Mouse (Mus musculus) layer of hippocampus, adult 2 months (tissue): ENCODE measurements around the gene Cdca8. TPM values are rescaled to one million over a fixed set of nuclear protein-coding genes. Genes with fewer than 3 reads are reported as not detected.

Source experiments
- DNase-seq, 2 experiments: peaks; one replicate each; pipeline ENCODE4 v3.0.0; 2022; ENCODE audit warnings: low spot score in 2 of 2
- H3K27ac ChIP-seq: fragments of 200-600 bp; 2 replicates; pipeline ENCODE4 v1.8.1; 2022
- H3K4me3 ChIP-seq: fragments of 200-600 bp; 2 replicates; pipeline ENCODE4 v1.8.1; 2022; ENCODE audit warnings: mild to moderate bottlenecking
- CTCF ChIP-seq: fragments of 200-600 bp; conservative IDR thresholded peaks from 2 replicates; pipeline ENCODE4 v1.8.1; 2022; ENCODE audit warnings: antibody characterized with exemption, mild to moderate bottlenecking, moderate library complexity
- total RNA-seq, 2 experiments: library from RNA; stranded (reverse); gene quantifications; 2 replicates each; pipeline ENCODE4 v1.2.3; 2021

Gene Cdca8
- total RNA-seq, 2 experiments from 2014 or later, result 2.1 to 2.9 TPM

DNA sequence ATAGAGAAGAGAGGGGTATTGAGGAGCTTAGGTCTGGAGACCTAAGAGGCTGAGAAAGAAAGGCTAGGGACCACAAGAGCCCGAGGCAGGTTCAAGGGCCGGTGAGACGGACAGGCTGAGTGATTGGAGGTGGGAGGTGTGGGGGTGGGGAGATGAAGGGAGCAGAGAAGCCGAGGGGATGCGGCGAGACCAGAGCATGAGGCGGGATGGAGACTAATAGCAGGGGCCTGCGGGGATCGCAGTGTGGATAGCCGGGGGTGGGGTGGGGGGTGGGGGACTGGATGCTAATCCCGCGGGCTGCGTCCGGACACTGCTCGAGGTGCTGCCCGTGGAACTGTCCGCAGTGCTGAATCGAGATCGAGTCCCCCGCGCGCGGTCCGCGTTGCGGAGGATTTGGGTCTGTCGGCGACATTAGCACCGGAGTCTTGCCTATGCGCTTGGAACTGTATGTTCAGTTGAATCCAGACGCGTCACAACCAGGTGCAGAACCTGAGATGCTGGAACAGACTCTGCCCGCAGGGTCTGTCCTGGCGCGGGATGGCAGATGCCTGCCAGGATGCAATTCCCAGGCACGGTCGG, 56.9 kb downstream of the Cdca8 start:
- H3K4me3 ChIP-seq, result peak overlapping the region; percentile 72
- no peak for DNase-seq
- H3K27ac ChIP-seq, result peak overlapping the region; percentile 34; the same call in 1 of the 2 replicates
- TF ChIP-seq CTCF, result no peak

GRCm38 (mm10) chr4:124881341-124881908, 57.7 kb downstream of the Cdca8 start:
- H3K27ac ChIP-seq, result peak overlapping the region; percentile 58; the same call in 1 of the 2 replicates
- no peak for TF ChIP-seq CTCF
- peak overlapping the region; percentile 72 for H3K4me3 ChIP-seq
- peak; percentile 79 to 86 for DNase-seq

GRCm38 (mm10) chr4:124880599-124880998, 58.5 kb downstream of the Cdca8 start, which contains the start of gene Epha10:
Epha10 (plus strand) TSS chr4:124880899.
- H3K27ac ChIP-seq, result peak within 1 kb of the TSS; percentile 58; the same call in 1 of the 2 replicates
- H3K4me3 ChIP-seq, result peak within 1 kb of the TSS; percentile 72
- DNase-seq, result no peak
- TF ChIP-seq CTCF, result no peak

GRCm38 (mm10) chr4:124872719-124873118, 66.4 kb downstream of the Cdca8 start:
- DNase-seq, result no peak
- no peak overlapping the region for H3K4me3 ChIP-seq
- H3K27ac ChIP-seq, result no peak overlapping the region
- TF ChIP-seq CTCF, result peak; percentile 67

Other genes with a start within 250 kb of the Cdca8 start
- 10 to 100 TPM; 16.6 to 18.6 TPM for gene Utp11, start 245.7 kb downstream of the Cdca8 start, total RNA-seq
- gene Fhl3, start 238.6 kb downstream of the Cdca8 start, total RNA-seq, result 1 to 10 TPM; 1.4 to 1.5 TPM
- gene Sf3a3, start 224.5 kb downstream of the Cdca8 start, total RNA-seq, result 10 to 100 TPM; 35.1 to 35.7 TPM
- gene Inpp5b, start 197.5 kb downstream of the Cdca8 start, total RNA-seq, result 10 to 100 TPM; 43.6 to 51.2 TPM
- gene Mtf1, start 137.2 kb downstream of the Cdca8 start, total RNA-seq, result 10 to 100 TPM; 24.6 to 24.8 TPM
- 10 to 100 TPM; 30.3 to 38.0 TPM for gene Yrdc, start 88.6 kb downstream of the Cdca8 start, total RNA-seq
- gene 1110065P20Rik, start 88.1 kb downstream of the Cdca8 start, total RNA-seq, result 10 to 100 TPM; 72.0 to 94.5 TPM
- gene Maneal, start 77.1 kb downstream of the Cdca8 start, total RNA-seq, result 10 to 100 TPM; 52.3 to 54.4 TPM
- 10 to 100 TPM; 42.5 to 51.3 TPM for gene Epha10, start 58.4 kb downstream of the Cdca8 start, total RNA-seq
- 10 to 100 TPM; 22.1 to 23.6 TPM for gene 9930104L06Rik, start 2.3 kb downstream of the Cdca8 start, total RNA-seq
- gene Rspo1, start 47.1 kb upstream of the Cdca8 start, total RNA-seq, result 1 to 10 TPM; 9.5 to 9.8 TPM
- 10 to 100 TPM; 67.9 to 76.1 TPM for gene Gnl2, start 77.3 kb upstream of the Cdca8 start, total RNA-seq
- gene Dnali1, start 126.4 kb upstream of the Cdca8 start, total RNA-seq, result under 1 TPM; 0.64 to 1.00 TPM
- 10 to 100 TPM; 14.6 to 16.3 TPM for gene Snip1, start 127.4 kb upstream of the Cdca8 start, total RNA-seq
- 100 to 1,000 TPM; 111 to 116 TPM for gene Meaf6, start 145.8 kb upstream of the Cdca8 start, total RNA-seq
- gene Zc3h12a, start 188.5 kb upstream of the Cdca8 start, total RNA-seq, result 1 to 10 TPM; 1.1 to 1.2 TPM